Mouse (Mus musculus) layer of hippocampus, postnatal 14 days (tissue): ENCODE data around the gene Ghrhr. TPM values are rescaled to one million over a fixed set of nuclear protein-coding genes. Genes with fewer than 3 reads are reported as not detected.

Source experiments
- DNase-seq, 2 experiments: peaks; one replicate each; pipeline ENCODE4 v3.0.0; 2021 to 2022; ENCODE audit warnings: low spot score in 2 of 2, mixed read lengths in 1 of 2
- total RNA-seq, 2 experiments: library from RNA; stranded (reverse); gene quantifications; 2 replicates each; pipeline ENCODE4 v1.2.3; 2021

Gene Ghrhr
- total RNA-seq, 2 experiments from 2014 or later: not detected

GRCm38 (mm10) chr6:55437919-55438318 is 61.8 kb downstream of the Ghrhr start:
- DNase-seq: no peak

Other genes starting within 250 kb of the Ghrhr start
- 1 to 10 TPM; 3.5 to 4.1 TPM for gene Crhr2, start 243.3 kb upstream of the Ghrhr start, total RNA-seq
- gene Inmt, start 201.3 kb upstream of the Ghrhr start, total RNA-seq: under 1 TPM in 1 of 2 experiments, not detected in 1; 0.83 TPM
- 10 to 100 TPM in 1 of 2 experiments, 1 to 10 TPM in 1; 10.0 to 11.9 TPM for gene Mindy4, start 172.9 kb upstream of the Ghrhr start, total RNA-seq
- gene Aqp1, start 39.9 kb upstream of the Ghrhr start, total RNA-seq: 10 to 100 TPM in 1 of 2 experiments, 1 to 10 TPM in 1; 1.5 to 16.2 TPM
- 100 to 1,000 TPM; 134 TPM for gene Adcyap1r1, start 75.7 kb downstream of the Ghrhr start, total RNA-seq